Comparison of ENCODE assay signal across 19 mouse cellular contexts in the genomic region with DNA sequence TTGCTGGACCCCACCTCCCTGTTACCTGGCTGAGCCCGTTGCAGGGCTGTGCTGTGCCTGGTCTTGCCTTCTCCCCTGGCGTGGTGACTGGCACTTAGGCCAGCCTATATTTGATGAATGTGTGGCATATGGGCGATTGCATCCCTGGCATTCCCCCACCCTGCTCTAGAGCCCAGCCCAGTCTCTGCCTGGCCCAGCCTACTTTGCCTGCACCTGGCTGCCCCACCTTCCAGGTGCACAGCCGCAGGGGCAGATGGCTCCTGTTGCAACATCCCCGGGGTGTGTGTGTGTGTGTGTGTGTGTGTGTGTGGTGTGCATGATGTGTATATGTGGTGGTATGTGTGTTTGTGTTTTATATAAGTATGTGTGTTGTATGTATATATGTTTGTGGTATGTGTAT. TPM values are rescaled to one million over a fixed set of nuclear protein-coding genes. Genes with fewer than 3 reads are reported as not detected.
"Had no signal": no experiment of that assay in that cellular context is flagged by ENCODE, and none has a peak within 500 bp of the region (broad histone marks: within the 10 kb centered on the region; RNA-seq: fewer than 3 reads in every experiment).

No protein-coding gene starts in this region.

- H3K9me3 ChIP-seq: limb, embryonic 13.5 days; midbrain, embryonic 10.5 days; neural tube, embryonic 15.5 days had no signal

- H3K27me3 ChIP-seq: limb, embryonic 13.5 days; neural tube, embryonic 15.5 days had no signal

- H3K4me2 ChIP-seq: limb, embryonic 13.5 days; neural tube, embryonic 15.5 days had no signal

- H3K4me3 ChIP-seq: layer of hippocampus, adult 2 months; limb, embryonic 13.5 days; midbrain, embryonic 10.5 days; myocyte; neural tube, embryonic 15.5 days had no signal

- H3K4me1 ChIP-seq: limb, embryonic 13.5 days had no signal

- DNase-seq: kidney, adult 2 months; kidney, postnatal 4 days; left cerebral cortex, postnatal 4 days; lung, adult 18-20 months; lung, postnatal 4 days; midbrain, embryonic 14.5 days; right cerebral cortex, adult 18-20 months; right cerebral cortex, postnatal 25 days; thymus, adult 18-20 months; thymus, postnatal 14 days had no signal

- H3K9ac ChIP-seq: limb, embryonic 13.5 days; liver, embryonic 14.5 days; neural tube, embryonic 15.5 days had no signal

- H3K36me3 ChIP-seq: limb, embryonic 13.5 days; midbrain, embryonic 10.5 days; neural tube, embryonic 15.5 days had no signal

- ATAC-seq: lung, postnatal 0 days had no signal

- H3K27ac ChIP-seq: layer of hippocampus, adult 2 months; limb, embryonic 13.5 days; liver, embryonic 14.5 days; midbrain, embryonic 10.5 days; neural tube, embryonic 15.5 days had no signal

RNA-seq across cellular contexts. Expression of gene Cstad, which starts 38.3 kb away (rescaled TPM):
- polyA plus RNA-seq: liver, adult 2 months; small intestine, adult 2 months had no signal
